Mouse (Mus musculus): ENCODE data around the gene Cdh23.

DNA sequence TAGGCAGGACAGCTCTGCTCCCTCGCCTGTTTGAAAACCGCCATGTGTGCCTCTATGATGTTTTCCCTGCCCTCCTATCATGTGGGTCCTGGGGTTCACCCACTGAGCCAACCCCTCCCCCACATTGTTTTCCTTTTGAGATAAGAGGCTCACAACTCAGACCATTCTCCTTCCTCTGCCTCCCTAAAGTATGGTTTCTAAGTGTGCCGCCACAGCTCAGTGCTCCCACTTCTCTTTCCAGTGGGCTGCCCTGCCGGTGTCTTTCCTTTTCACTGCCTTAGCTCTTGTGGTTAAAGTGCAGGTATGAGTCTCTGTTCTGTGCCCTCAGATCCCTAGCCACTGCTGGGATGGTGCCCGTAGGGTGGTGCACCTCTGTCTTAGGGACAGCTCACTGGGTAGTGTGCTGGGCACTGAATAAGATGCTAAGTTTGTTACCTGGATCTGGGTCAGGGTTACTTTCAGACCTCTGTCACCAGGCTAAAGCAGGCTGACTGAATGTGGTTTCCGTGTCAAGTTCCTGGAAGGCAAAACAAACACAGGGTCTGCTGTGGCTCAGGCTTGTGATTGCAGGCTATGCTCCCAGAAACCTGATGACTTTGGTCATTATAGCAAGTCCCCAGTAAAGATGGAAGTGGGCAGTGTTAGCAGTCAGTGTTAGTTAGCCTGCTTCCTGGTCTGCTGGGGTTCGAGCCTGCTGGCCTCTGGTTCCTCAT, 406.1 kb downstream of the Cdh23 start:
- TF ChIP-seq FLI1 (IDR thresholded peaks at IDR 0.05; ENCODE audit: low read length) (no peak), GATA1 (IDR thresholded peaks at IDR 0.05; ENCODE audit: borderline replicate concordance, low read length) (no peak)
